Mouse (Mus musculus): Measurements from ENCODE around the gene Apmap.

Apmap gene

DNA sequence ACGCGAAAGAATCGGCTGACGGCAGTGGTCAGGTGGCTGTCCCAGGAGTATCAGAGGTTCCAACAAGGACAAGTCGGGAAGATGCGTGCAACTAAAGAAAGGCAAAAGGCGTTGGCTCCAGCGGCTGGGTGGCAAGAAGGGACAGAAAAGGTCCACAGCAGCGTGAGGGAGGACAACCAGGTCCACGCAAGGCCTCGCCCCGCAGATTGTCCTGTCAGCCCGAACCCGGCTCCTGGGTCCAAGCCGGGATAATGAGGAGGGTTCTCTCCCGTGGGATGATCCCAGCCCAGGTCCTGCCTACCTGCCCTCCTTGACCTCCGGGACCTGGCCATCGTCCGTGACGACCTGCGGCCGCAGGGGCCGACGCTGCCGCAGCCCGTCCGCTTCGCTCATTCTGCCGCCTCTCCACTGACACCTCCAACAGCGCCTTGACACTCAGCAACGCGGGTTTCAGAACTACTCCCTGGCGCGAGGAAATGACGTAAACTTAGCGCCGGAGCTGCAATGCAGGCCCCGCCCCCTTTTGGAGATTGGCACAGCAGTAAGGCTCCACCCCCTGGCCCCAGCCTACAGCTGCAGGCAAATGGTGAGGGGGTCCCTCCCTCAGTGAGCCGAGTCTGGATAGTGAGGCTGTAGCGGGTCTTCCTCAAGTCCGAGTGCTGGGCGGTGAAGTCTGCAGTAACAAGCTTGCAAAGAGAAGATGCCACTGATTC is at the start of gene Apmap:
Apmap (minus strand) TSS at position 481 of the 713 bp plus-strand sequence.
- peak; percentile 77 for DNase-seq (ENCODE audit: low read depth)

DNA sequence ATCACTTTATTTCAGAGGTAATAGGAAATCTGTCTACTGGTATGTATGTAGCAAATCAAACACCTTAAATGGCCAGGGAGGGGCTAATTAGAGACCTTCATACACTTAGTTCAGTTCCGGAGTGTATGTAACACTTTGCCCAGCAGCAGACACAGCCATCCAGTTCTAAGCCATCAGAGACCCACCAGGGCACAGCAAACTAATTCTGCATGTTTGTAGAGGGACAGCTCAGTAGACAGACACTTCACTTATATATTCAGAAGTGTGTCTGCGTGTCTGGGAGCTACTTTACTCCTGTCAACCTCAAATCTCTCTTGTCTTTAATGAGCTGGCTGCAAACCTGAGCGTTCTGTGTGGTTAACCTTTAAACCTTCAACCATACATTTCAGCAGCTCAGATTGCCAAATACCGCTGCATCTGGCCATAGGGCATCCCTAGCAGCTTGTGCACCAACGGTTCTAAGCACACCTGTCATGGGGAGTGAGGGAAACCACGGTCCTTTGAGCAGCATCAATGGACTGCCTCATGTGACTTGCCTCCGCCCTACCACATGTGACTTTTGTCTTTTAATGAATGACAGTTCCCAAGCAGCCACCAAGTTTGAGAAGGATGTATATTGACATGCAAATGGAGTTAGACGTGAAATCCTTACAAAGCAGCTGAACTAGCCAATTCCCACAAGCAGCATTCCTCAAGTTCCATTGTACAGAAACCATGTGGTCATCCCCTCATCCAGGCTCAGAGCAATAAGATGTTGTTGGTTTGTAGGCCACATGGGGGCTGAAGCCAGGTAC is 48.8 kb upstream of the Apmap start:
- no peak for DNase-seq (ENCODE audit: low read depth)

DNA sequence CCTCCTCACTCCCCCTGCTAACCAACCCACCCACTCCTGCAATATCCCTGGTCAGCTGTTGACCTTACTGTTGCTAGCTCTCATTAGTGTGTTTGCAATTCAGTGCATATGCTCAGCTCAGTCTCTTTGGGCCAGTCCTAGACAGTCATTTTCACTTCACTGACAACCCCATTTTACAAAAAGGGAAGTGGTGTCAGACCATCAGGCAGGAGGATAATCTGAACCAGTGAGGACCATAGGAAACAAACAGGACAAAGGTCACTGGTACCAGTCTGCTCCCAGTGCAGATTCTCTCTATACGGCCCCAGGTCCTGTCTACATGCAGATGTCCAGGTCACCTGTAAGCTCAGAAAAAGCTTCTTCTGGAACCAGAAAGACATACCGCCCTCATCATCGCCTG is 47.7 kb upstream of the Apmap start:
- no peak for DNase-seq (ENCODE audit: low read depth)

DNA sequence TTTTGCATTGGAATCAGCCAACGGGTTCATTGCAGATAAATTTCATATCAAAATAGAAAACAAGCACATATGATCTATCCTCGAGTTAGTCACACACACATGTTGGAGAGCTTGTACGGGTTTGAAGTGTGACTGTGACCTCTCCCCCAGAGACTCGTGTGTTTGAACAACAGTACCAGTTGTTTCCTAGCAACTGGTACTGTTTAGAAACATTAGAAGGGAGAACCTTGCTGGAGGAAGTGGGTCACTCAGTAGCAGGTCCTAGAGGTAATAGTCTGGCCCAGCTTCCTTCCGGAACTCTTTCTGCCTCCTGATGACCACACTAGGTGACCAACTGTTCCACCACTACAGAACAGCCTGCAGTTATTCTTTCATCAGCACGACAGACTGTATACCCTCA is 46.9 kb upstream of the Apmap start:
- DNase-seq (ENCODE audit: low read depth) = no peak

DNA sequence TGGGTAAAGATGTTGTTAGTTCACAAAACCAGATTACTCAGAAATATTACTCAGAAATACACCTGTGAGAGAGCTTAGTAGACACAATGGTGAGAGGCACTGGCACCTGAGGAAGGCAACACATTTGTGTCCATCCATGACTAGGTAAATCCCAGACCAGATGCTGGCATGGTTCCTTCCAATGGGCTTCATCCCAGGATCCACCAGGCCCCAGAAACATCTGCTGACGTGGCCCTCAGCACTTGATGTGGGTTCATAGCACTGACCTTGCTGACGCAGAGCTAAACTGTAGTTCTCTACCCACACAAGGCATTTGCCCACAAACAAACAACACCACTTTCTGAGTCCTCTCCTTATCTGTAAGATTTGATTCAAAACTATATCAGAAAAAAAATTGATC is 46.4 kb upstream of the Apmap start:
- no peak for DNase-seq (ENCODE audit: low read depth)

DNA sequence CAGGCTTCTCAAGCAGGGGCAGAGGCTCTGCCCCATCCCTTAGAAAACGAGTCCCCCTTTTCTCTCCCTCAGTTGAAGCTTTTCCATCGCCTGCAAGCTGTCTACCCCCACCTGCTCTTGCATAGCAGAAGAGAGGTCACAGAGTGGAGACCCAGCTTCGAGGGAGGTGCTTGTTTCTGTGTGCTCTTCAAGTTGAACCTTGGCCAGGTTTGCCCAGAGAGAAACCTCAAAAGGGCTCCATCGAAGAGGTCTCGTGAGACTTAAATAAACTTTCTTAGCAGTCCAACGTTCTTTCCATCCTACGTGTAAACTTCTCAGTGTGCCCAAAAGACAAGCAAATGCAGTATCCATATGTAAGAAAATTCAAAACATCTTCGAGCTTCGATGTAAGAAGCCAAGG is 43.0 kb upstream of the Apmap start:
- DNase-seq (ENCODE audit: low read depth) = no peak

DNA sequence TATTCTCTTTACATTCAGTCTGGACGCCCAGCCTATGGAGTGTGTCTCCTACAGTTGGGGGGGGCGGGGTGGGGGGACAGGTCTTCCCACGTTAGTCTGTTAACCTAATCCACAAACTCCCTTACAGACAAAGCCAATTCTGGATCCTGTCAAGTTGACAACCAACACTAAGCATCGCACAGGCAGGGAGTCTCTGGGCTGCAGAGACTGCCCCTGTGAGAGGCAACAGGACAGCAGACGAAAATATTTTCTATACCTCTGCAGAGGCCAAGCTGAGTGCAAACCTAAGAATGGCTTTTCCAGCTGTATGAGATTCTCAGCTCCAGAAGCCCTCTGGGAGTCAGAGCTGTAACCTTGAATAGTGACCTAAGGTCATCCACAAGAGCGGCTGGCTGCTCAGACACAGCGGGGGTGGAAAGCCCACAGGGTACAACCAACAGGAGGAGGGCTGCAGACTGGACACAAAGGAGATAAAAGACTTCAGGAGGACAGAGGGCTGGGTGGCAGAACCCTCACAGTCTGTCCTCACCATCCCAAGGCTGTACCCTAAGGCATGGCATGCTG is 42.2 kb upstream of the Apmap start:
- no peak for DNase-seq (ENCODE audit: low read depth)

DNA sequence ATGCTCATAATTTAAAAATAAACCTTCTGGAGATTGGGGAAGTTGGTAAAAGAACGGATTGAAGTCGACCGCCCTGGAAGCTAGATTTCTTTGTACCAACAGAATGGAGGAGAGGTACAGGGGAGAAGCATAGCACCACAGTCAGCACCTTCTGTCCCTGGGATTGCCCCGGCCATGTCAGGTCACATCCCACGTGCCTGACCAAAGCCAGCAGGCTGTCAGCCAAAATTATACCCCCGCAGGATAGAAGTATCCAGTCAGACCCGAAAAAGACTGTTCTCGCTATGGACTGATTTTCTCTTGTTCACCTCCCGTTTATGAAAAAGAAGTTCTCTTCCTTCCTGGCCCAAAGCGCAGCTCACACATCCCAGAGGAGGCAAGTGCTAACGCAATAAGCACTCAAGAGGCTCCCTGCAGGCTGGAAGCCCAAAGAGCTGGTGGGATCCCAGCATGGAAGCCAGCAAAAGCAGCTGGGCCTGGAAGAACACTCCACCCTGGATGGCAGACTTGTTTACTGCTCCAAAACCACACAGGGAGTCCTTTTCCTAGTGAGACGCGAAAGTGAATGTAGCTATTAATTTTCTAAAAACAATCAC is 40.0 kb upstream of the Apmap start:
- no peak for DNase-seq (ENCODE audit: low read depth)

DNA sequence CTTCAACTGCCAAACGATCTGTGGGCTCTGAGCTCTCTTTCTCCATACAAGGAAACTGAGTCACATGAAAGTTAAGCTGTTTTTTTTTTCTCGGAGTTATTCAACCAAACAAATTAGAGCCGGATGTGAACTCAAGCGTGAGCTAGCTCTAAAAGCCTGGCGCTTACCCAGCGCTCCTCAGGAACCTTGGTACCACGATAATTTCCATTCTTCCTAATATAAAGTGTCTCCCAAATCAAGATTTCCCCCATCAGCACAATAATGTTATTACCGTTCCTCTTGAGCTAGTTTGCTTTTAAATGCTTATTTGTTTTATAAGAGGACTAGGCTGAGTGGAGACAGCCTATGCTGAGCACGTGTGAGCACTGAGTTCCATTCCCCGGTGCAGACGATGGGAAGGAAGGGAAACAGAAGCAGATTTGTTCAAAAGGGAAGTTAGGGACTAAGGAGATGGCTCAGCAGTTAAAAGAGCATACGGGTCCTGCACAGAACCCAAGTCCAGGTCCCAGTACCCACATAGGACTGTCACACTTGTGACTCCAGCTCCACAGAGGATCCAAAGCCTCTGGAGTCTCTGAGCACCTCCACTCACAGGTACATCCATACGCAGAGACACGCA is 39.4 kb upstream of the Apmap start:
- DNase-seq (ENCODE audit: low read depth) = no peak

DNA sequence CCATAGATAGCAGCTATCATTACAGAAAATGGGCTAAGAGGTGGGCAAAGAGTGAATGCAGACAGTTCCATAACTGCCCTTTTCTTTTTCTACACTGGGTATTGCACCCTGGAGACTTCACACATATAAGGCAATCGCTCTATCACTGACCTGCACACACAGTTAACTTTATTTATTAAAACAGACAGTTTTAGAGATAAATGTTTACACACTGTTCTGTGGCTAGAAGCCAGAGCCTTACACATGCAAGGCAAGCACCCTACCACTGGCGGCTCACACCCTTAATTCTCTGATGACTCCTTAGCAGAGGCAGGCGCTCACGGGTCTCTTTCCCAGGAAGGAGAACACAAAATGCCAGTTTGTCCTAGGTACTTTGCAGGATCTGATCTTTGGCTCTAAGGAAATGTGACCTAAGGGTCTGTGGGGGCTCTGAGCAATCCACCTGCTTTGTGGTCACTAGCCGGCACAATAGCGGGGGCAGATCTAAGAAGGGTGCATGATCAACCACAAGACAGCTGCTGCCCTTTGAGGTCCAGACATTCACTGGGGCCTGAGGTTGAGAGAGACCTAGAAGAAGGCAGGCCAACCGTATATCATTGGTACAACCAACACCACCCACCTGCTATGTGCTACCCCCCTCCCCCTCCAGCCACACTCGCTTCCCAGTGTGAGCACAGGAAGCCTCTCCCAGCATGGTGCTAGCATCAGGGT is 38.2 kb upstream of the Apmap start:
- DNase-seq (ENCODE audit: low read depth) = no peak

DNA sequence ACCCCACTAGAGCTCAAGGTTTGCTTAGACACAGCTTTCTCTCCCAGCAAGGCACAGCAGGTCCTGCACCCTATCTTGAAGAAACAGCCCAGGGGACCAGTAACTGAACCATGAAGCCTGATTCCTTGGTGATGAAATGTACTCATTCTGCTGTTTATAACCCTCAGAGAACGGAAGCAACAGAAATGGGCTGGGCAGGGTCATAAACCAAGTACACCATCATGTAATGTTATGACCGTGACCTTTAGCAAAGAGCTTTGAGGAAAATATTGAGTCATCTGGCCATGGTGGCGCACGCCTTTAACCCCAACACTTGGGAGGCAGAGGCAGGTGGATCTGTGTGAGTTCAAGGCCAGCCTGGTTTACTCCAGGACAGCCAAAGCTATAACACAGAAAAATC is 36.9 kb upstream of the Apmap start:
- DNase-seq (ENCODE audit: low read depth) = no peak

DNA sequence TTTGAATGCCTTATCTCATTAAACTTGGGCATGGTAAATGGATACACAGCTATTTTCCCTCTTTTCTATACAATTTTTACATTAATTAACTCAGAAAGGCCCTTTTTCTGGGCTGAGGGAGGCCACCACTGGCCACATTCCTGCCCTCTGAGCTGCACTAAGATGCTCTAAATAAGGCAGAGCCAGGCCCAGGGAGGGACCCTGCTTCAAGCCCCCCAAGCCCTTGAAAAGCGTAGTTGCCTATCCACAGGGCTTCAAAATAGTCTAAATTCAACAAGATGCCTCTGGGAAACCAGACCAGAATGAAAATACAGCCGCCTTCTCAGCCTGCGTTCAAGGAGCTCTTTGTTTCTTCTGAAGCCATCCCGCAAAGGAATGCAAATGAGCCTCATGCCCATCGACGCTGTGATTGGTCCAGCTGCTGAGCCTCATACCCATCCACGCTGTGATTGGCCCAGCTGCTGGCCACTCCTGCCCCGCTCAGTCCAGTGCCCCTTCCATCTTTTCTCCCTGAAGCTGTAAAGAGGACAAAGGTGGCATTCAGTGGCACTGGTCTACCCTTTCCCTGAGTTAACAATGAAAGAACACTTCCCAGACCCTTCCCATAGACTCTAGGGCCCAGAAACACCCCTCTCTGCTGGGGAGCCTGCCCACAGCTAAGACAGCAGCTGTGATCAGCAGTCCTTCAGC is 35.5 kb upstream of the Apmap start:
- no peak for DNase-seq (ENCODE audit: low read depth)

DNA sequence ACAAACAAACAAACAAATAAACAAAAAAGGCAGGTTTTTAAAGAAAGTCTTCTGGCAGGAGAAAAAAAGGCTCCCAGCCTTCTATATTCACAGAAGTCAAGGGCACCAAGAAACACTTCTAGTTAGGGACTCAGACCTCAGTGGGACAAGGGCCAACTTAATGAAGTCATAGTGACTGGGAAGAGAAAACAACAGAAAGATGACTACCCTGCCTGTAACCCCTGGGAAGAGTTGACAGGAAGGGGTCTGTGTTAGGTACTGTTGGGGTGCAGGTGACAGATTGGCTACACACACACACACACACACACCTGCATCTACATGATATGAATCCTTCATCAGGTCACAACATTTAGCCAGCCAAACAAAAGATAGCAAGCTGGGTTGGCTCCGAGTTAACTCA is 34.8 kb upstream of the Apmap start:
- no peak for DNase-seq (ENCODE audit: low read depth)

DNA sequence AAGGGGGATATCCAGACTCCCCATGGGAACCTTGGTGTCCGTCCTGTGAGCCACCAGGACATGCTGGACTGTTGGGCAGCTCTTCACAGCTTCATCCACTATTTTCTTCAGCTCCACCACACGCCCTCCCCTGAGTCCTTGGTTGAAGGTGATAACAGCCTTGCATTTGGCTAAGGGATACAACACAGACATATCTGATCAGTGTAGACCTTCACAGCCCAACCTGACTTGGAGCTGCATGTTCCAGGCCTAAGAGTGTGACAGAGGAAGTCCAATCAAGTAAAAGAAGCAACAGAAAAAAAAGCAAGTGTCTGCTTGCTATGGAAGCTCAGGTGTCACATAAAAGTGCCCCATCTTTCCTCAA is 30.0 kb upstream of the Apmap start:
- DNase-seq (ENCODE audit: low read depth) = no peak

DNA sequence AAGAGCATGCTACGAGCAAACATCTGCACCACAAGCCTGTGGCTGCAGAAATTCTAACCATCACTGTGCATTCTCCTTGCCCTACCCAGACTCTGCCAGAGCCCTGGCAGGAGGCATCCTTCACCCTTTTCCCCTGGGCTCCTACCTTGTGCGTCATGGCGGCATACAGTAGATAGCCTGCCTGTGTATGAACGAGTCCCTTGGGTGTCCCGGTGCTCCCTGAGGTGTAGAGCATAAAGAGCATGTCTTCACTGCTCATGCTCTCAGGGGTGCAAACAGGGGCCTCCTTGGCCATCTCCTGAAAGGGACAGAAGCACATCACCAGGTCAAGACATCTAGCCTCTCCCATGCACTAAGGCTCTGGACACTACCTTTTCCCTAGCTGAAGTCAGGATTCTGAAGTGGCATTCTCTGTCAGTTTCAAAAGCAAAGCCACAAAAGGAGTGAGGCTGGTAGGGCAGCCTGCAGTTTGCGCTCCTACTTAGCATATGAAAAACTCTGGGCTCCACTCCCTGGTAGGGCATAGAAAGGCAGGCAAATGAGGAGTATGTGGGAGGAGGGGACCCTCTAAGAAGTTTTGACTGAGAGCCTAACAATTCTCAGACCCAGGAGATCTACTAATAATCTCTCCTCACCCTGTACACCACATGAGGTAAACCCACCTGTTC is 29.5 kb upstream of the Apmap start:
- DNase-seq (ENCODE audit: low read depth) = no peak

DNA sequence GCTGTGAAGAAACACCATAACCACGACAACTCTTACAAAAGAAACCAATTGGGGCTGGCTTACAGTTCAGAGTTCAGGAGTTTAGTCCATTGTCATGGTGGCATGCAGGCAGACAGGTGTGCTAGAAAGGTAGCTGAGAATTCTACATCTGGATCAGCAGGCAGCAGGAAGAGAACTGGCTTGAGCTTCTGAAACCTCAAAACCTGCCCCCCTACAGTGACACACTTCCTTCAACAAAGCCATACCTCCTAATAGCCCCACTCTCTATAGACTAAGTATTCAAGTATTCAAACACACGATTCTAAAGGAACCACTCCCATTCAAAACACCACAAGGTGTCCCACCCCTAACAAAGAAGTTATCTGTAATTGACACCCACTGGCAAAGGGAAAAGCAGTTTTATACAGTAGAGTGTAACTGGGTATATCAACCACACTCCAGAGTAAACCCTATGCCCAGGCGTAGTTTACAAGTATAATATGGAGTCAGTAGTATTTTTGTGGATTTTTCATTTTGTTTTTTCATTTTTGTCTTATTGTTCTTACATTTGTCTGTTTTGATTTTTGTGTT is 27.6 kb upstream of the Apmap start:
- no peak for DNase-seq (ENCODE audit: low read depth)

DNA sequence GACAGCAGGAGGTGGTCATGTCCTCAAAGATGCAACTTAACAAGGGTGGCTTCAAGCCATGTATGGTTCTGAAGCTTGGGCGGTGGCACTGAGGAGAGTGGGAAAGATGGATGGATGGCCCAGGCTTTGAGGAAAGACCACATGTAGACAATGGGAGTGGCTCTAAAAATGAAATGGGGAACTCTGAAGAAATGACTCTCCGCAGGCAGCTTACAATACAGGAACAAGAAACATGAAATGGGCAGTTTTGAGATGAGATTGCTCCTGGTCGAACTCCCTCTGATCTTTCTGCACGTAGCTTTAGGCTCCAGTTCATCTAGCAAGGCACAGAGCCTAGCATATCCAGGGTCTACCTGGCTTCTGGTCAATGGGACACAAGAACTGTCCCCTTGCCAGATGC is 20.9 kb upstream of the Apmap start:
- DNase-seq (ENCODE audit: low read depth) = no peak

DNA sequence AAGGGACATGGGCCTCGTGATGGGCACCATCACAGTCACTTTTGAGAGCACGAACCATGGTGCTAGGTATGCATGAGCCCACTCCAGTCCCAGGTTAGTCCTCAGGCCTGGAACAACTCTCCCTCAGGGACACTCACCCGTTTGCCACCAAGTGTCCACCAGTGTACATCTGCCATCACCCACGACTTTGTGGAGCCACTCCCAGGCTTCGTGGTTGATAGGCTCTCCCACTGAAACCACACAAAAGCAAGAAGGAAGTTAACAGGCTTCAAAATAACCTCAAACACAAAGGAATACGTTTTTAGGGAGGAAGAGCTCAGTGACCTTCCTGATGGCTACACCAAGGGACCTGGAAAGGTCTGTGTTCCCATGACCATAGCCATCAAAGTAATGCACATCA is 18.8 kb upstream of the Apmap start:
- no peak for DNase-seq (ENCODE audit: low read depth)

DNA sequence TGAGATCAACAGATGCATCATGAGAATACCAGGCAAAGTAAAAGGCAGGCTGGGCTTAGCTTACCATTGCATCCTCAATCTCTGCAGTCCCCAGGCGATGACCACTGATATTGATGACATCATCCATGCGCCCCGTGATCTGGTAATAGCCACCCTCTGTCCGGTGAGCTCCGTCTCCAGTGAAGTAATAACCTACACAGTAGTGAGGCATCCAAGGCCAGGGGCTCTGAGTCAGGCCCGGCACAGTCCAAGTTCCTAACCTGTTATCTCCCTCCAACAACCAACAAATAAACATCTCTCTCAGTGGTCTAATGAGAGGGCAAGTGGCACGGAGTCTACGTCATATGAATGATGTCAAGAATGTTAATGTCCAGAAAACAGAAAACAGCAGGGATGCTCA is 16.6 kb upstream of the Apmap start:
- DNase-seq (ENCODE audit: low read depth) = no peak

DNA sequence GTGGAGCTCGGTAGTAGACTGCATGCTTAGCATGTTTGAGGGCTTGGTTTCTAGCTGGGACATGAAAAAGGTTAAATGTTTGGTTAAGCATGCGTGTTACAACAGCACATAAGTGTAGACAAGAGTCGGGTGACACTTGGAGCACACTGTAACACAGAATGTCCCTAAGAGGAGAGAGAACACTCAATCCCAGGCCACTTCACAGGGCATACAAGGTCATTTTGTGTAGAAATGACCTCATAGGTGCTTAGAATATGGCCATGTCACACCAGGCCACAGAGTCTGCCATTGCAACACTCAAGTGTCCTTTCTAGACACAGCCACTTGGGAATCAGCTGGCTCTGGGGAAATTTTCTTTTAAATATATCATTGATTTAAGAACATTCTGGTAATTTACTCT is 15.6 kb upstream of the Apmap start:
- DNase-seq (ENCODE audit: low read depth) = no peak

DNA sequence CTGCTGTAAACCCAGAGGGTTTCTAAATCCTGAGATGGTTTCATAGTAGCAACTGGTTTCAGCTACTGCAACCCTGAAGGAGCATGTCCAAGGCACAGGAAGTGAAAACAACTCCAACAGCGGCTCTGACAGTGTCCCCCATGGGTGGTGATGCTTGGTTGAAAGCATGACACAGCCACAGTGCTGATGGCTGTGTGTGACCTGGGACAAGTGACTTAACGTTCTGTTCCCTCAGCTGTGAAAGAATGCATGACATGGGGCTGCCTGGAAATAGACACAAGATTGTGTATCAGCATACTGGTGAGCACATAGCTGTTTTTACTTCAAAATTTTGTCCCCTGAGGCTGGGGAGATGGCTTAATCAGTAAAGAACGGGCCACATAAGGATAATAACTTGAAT is 13.3 kb upstream of the Apmap start:
- no peak for DNase-seq (ENCODE audit: low read depth)

Measured in fibroblast of lung, adult 2 months (primary cell).